Mouse (Mus musculus) cerebellum, adult 2 months (tissue): Measurements from ENCODE around the gene Phlda3. TPM values are rescaled to one million over a fixed set of nuclear protein-coding genes. Genes with fewer than 3 reads are reported as not detected.

ENCODE experiments used
- DNase-seq, 2 experiments: peaks; one replicate each; pipeline ENCODE4 v3.0.0; 2021
- H3K27ac ChIP-seq: fragments of 200-500 bp; 2 replicates; pipeline ENCODE4 v1.5.1; 2012; ENCODE audit warnings: low read length, control low read depth, inconsistent platforms; ENCODE audit not compliant: insufficient read depth
- H3K27me3 ChIP-seq: fragments of 200-500 bp; 2 replicates; pipeline ENCODE4 v1.6.1; 2012; ENCODE audit warnings: inconsistent platforms, mild to moderate bottlenecking, low read length, moderate library complexity; ENCODE audit not compliant: control insufficient read depth, insufficient read depth
- H3K4me1 ChIP-seq: fragments of 200-500 bp; 2 replicates; pipeline ENCODE4 v1.6.1; 2011; ENCODE audit warnings: low read length; ENCODE audit not compliant: control insufficient read depth, insufficient read depth
- H3K4me3 ChIP-seq: fragments of 200-500 bp; replicated peaks from 2 replicates; pipeline ENCODE3; 2011; ENCODE audit warnings: mild to moderate bottlenecking, low read depth, low read length, control low read depth; ENCODE audit not compliant: insufficient read depth
- CTCF ChIP-seq: fragments of 200-500 bp; IDR thresholded peaks from 2 replicates; pipeline ENCODE4 v1.5.1; 2011; ENCODE audit warnings: low read depth, mild to moderate bottlenecking, control low read depth, low read length, moderate library complexity, borderline replicate concordance; ENCODE audit not compliant: insufficient read depth
- POLR2A ChIP-seq: fragments of 200-500 bp; IDR thresholded peaks from 2 replicates; pipeline ENCODE4 v1.6.1; 2011; ENCODE audit warnings: low read length, control low read depth, borderline replicate concordance; ENCODE audit not compliant: insufficient read depth
- WGBS: fragments of 180-500 bp; shearing (Covaris S2); methylation state at CpG from one replicate; pipeline ENCODE4 v1.1.7; 2018; 5-methylcytosine and 5-hydroxymethylcytosine counted together
- polyA plus RNA-seq: library from polyadenylated mRNA; depleted of rRNA; stranded (reverse); fragments of >200 nt; gene quantifications from 2 replicates; pipeline ENCODE4 v1.2.3, GENCODE M21; 2012

Phlda3 gene
- polyA plus RNA-seq, 1 experiment: 93.0 TPM

- Histone ChIP-seq H3K4me3 (no peak overlapping the region), H3K27ac (no peak overlapping the region), H3K4me1 (no peaks in the 10 kb centered on the region), H3K27me3 (no peaks in the 10 kb centered on the region)
- WGBS: 77% methylated on average over 10 of the region's 10 CpGs
- no peak for DNase-seq
- no peak for TF ChIP-seq POLR2A
- TF ChIP-seq CTCF: no peak
Observed at GRCm38 (mm10) chr1:135807546-135807945, 41.6 kb downstream of the Phlda3 start.

GRCm38 (mm10) chr1:135810180-135810579, 44.3 kb downstream of the Phlda3 start:
- no peak for TF ChIP-seq POLR2A
- TF ChIP-seq CTCF: no peak
- Histone ChIP-seq H3K27me3 (no peaks in the 10 kb centered on the region), H3K4me1 (no peaks in the 10 kb centered on the region), H3K27ac (no peak overlapping the region), H3K4me3 (no peak overlapping the region)
- 93% methylated on average over 2 of the region's 2 CpGs for WGBS
- DNase-seq: no peak

- WGBS: 37% methylated on average over 7 of the region's 7 CpGs
- TF ChIP-seq POLR2A: no peak
- peak; percentile 93 for TF ChIP-seq CTCF
- peak; percentile 48 to 74 for DNase-seq
- Histone ChIP-seq H3K4me1 (no peaks in the 10 kb centered on the region), H3K4me3 (no peak overlapping the region), H3K27me3 (no peaks in the 10 kb centered on the region), H3K27ac (no peak overlapping the region)
Observed at GRCm38 (mm10) chr1:135811016-135811646, 45.2 kb downstream of the Phlda3 start.

GRCm38 (mm10) chr1:135812205-135812604, 46.3 kb downstream of the Phlda3 start:
- TF ChIP-seq CTCF (no peak), POLR2A (no peak)
- no peak overlapping the region for H3K27ac ChIP-seq
- DNase-seq: no peak
- WGBS: 67% methylated on average over 3 of the region's 3 CpGs
- no peaks in the 10 kb centered on the region for H3K27me3 ChIP-seq
- H3K4me3 ChIP-seq: no peak overlapping the region
- H3K4me1 ChIP-seq: no peaks in the 10 kb centered on the region

GRCm38 (mm10) chr1:135812618-135813017, 46.7 kb downstream of the Phlda3 start:
- no peak overlapping the region for H3K4me3 ChIP-seq
- DNase-seq: no peak
- TF ChIP-seq CTCF (no peak), POLR2A (no peak)
- no peaks in the 10 kb centered on the region for H3K27me3 ChIP-seq
- H3K27ac ChIP-seq: no peak overlapping the region
- no peaks in the 10 kb centered on the region for H3K4me1 ChIP-seq
- WGBS: 30% methylated on average over 2 of the region's 2 CpGs

- 50% methylated on average over 4 of the region's 4 CpGs for WGBS
- Histone ChIP-seq H3K27ac (no peak overlapping the region), H3K4me1 (no peaks in the 10 kb centered on the region), H3K27me3 (no peaks in the 10 kb centered on the region), H3K4me3 (no peak overlapping the region)
- TF ChIP-seq CTCF: no peak
- DNase-seq: no peak
Observed at GRCm38 (mm10) chr1:135813071-135813470, 47.2 kb downstream of the Phlda3 start.

GRCm38 (mm10) chr1:135813687-135814395, 47.9 kb downstream of the Phlda3 start:
- Histone ChIP-seq H3K27ac (no peak overlapping the region), H3K27me3 (peaks cover 2% of the 10 kb centered on the region; the same call in 1 of the 2 replicates), H3K4me1 (peaks cover under 1% of the 10 kb centered on the region; the same call in 1 of the 2 replicates), H3K4me3 (no peak overlapping the region)
- TF ChIP-seq POLR2A: no peak
- no peak for TF ChIP-seq CTCF
- WGBS: 76% methylated on average over 5 of the region's 5 CpGs
- DNase-seq: no peak

GRCm38 (mm10) chr1:135814531-135814930, 48.6 kb downstream of the Phlda3 start:
- peaks cover 5% of the 10 kb centered on the region; the same call in 1 of the 2 replicates for H3K27me3 ChIP-seq
- peaks cover 3% of the 10 kb centered on the region; the same call in 1 of the 2 replicates for H3K4me1 ChIP-seq
- WGBS: 65% methylated on average over 5 of the region's 5 CpGs
- no peak overlapping the region for H3K4me3 ChIP-seq
- no peak overlapping the region for H3K27ac ChIP-seq
- TF ChIP-seq CTCF: no peak
- TF ChIP-seq POLR2A: no peak
- DNase-seq: no peak
